Mouse (Mus musculus) erythroid progenitor cell, adult 5-6 weeks (primary cell): ENCODE measurements around the gene Zfp599. TPM values are rescaled to one million over a fixed set of nuclear protein-coding genes. Genes with fewer than 3 reads are reported as not detected.

Source experiments
- ATAC-seq: replicated peaks from 2 replicates; pipeline ENCODE4 v1.8.0; 2016; ENCODE audit warnings: moderate number of reproducible peaks, mild to moderate bottlenecking, moderate TSS enrichment, inconsistent platforms; ENCODE audit not compliant: poor library complexity, low FRiP score, severe bottlenecking
- total RNA-seq, 2 experiments: library from RNA; stranded (forward) in 1 of 2; stranded (reverse) in 1 of 2; fragments of 150-400 nt in 1 of 2; fragments of 186-747, 209-891 nt in 1 of 2; gene quantifications; 2 replicates each; pipeline versions ENCODE4 v1.2.3 to v1.2.4; 2015 to 2017; ENCODE audit warnings: low replicate concordance in 2 of 2

Zfp599 gene
- total RNA-seq, 2 experiments from 2014 or later = 1.1 TPM; not detected in 1

DNA sequence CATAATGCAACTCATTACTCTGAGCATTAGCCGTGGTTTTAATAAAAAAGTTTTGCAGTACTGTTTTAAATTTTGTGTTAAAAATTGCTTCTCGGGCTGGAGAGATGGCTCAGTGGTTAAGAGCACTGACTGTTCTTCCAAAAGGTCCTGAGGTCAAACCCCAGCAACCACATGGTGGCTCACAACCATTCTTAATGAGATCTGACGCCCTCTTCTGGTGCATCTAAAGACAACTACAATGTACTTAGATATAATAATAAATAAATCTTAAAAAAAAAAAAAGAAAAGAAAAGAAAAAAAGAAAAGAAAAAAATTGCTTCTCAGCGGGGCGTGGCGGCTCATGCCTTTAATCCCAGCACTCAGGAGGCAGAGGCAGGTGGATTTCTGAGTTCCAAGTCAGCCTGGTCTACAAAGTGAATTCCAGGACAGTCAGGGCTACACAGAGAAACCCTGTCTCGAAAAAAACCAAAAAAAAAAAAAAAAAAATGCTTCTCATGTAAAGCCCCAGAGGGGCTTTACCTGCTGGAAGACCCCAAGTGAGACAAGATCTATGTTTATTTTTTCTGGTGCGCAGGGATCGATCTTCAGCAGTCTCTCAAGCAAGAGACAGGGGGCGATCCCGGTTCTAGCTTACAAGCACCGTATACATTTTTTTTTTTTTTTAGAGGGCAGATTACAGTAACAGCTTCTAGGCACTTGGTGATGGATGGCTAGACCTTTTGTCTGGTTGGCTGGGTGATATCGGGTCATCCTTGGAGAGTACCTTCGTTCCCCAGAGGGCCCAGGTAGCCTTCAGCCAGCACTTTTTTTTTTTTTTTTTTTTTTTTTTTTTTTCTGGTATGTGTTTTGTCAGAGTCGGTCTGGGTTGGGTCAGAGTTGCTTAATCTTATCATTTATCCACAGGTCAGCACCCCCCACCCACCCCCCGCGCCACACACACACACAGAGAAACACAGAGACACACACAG is 34.9 kb downstream of the Zfp599 start:
- peak; percentile 43 for ATAC-seq

- ATAC-seq = no peak
Observed at GRCm38 (mm10) chr9:22224066-22224465, 35.6 kb downstream of the Zfp599 start.

GRCm38 (mm10) chr9:22217858-22218493 is 41.7 kb downstream of the Zfp599 start:
- no peak for ATAC-seq

- no peak for ATAC-seq
Observed at GRCm38 (mm10) chr9:22216705-22217104, 43.0 kb downstream of the Zfp599 start.

DNA sequence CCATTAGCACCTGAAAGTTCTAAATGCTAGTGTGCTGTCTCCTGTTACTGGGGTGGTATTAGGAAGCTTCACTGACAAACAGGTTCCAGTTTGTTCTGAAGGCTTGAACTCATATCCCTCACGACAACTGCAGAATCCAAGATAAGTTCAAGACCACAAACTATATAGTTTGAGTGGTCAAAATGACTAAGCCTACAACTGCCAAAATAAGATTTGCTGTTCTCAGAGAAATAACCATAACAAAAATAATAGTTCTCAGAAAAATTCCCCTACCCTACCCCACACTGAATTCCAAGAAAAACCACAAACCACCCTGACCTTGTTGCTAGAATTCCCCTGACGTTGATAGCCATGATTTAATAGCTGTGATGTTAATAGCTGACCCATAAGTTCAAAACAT is 45.1 kb downstream of the Zfp599 start:
- ATAC-seq = no peak

- no peak for ATAC-seq
Observed at GRCm38 (mm10) chr9:22213785-22214194, 45.9 kb downstream of the Zfp599 start.

Other genes starting within 250 kb of the Zfp599 start
- not detected in 2 replicates for gene Elavl3, start 207.9 kb downstream of the Zfp599 start, total RNA-seq (2015; ENCODE audit: low replicate concordance)
- gene Elavl3, start 207.9 kb downstream of the Zfp599 start, total RNA-seq (2017; ENCODE audit: low replicate concordance) = not detected in 2 replicates
- not detected in 2 replicates for gene Gm49318, start 188.6 kb downstream of the Zfp599 start, total RNA-seq (2015; ENCODE audit: low replicate concordance)
- gene Gm49318, start 188.6 kb downstream of the Zfp599 start, total RNA-seq (2017; ENCODE audit: low replicate concordance) = not detected in 2 replicates
- 2.1 and 6.1 TPM in 2 replicates for gene Zfp653, start 188.5 kb downstream of the Zfp599 start, total RNA-seq (2015; ENCODE audit: low replicate concordance)
- 6.0 and 11.2 TPM in 2 replicates for gene Zfp653, start 188.5 kb downstream of the Zfp599 start, total RNA-seq (2017; ENCODE audit: low replicate concordance)
- gene Ecsit, start 174.5 kb downstream of the Zfp599 start, total RNA-seq (2015; ENCODE audit: low replicate concordance) = 3.4 TPM in 1 of 2 replicates, not detected in the other
- 2.0 and 4.9 TPM in 2 replicates for gene Ecsit, start 174.5 kb downstream of the Zfp599 start, total RNA-seq (2017; ENCODE audit: low replicate concordance)
- not detected in 2 replicates for gene Cnn1, start 160.7 kb downstream of the Zfp599 start, total RNA-seq (2015; ENCODE audit: low replicate concordance)
- not detected in 2 replicates for gene Cnn1, start 160.7 kb downstream of the Zfp599 start, total RNA-seq (2017; ENCODE audit: low replicate concordance)
- gene Elof1, start 142.7 kb downstream of the Zfp599 start, total RNA-seq (2015; ENCODE audit: low replicate concordance) = 70.8 and 101 TPM in 2 replicates
- 21.3 and 26.2 TPM in 2 replicates for gene Elof1, start 142.7 kb downstream of the Zfp599 start, total RNA-seq (2017; ENCODE audit: low replicate concordance)
- 98.5 and 142 TPM in 2 replicates for gene Acp5, start 124.2 kb downstream of the Zfp599 start, total RNA-seq (2015; ENCODE audit: low replicate concordance)
- gene Acp5, start 124.2 kb downstream of the Zfp599 start, total RNA-seq (2017; ENCODE audit: low replicate concordance) = 95.8 and 125 TPM in 2 replicates
- gene Pigyl, start 103.0 kb downstream of the Zfp599 start, total RNA-seq (2015; ENCODE audit: low replicate concordance) = 2.9 and 29.9 TPM in 2 replicates
- gene Pigyl, start 103.0 kb downstream of the Zfp599 start, total RNA-seq (2017; ENCODE audit: low replicate concordance) = 6.8 and 29.6 TPM in 2 replicates
- not detected in 2 replicates for gene Zfp872, start 71.8 kb downstream of the Zfp599 start, total RNA-seq (2015; ENCODE audit: low replicate concordance)
- gene Zfp872, start 71.8 kb downstream of the Zfp599 start, total RNA-seq (2017; ENCODE audit: low replicate concordance) = not detected in 2 replicates
- gene Zfp809, start 34.2 kb downstream of the Zfp599 start, total RNA-seq (2015; ENCODE audit: low replicate concordance) = 12.3 and 15.5 TPM in 2 replicates
- gene Zfp809, start 34.2 kb downstream of the Zfp599 start, total RNA-seq (2017; ENCODE audit: low replicate concordance) = 14.1 and 20.1 TPM in 2 replicates
- gene Zfp810, start 47.8 kb upstream of the Zfp599 start, total RNA-seq (2015; ENCODE audit: low replicate concordance) = 2.1 and 4.3 TPM in 2 replicates
- gene Zfp810, start 47.8 kb upstream of the Zfp599 start, total RNA-seq (2017; ENCODE audit: low replicate concordance) = 0.64 and 4.5 TPM in 2 replicates
- gene Anln, start 129.3 kb upstream of the Zfp599 start, total RNA-seq (2015; ENCODE audit: low replicate concordance) = 461 and 582 TPM in 2 replicates
- gene Anln, start 129.3 kb upstream of the Zfp599 start, total RNA-seq (2017; ENCODE audit: low replicate concordance) = 576 and 591 TPM in 2 replicates
- gene 9530077C05Rik, start 151.6 kb upstream of the Zfp599 start, total RNA-seq (2015; ENCODE audit: low replicate concordance) = 4.7 and 31.4 TPM in 2 replicates
- gene 9530077C05Rik, start 151.6 kb upstream of the Zfp599 start, total RNA-seq (2017; ENCODE audit: low replicate concordance) = 5.1 and 6.7 TPM in 2 replicates
- not detected in 2 replicates for gene Gm17545, start 194.4 kb upstream of the Zfp599 start, total RNA-seq (2015; ENCODE audit: low replicate concordance)
- gene Gm17545, start 194.4 kb upstream of the Zfp599 start, total RNA-seq (2017; ENCODE audit: low replicate concordance) = not detected in 2 replicates
- 41.8 and 71.3 TPM in 2 replicates for gene Rp9, start 209.8 kb upstream of the Zfp599 start, total RNA-seq (2015; ENCODE audit: low replicate concordance)
- gene Rp9, start 209.8 kb upstream of the Zfp599 start, total RNA-seq (2017; ENCODE audit: low replicate concordance) = 16.9 and 65.2 TPM in 2 replicates
- gene Bbs9, start 215.8 kb upstream of the Zfp599 start, total RNA-seq (2015; ENCODE audit: low replicate concordance) = 6.7 and 14.4 TPM in 2 replicates
- 7.2 and 9.8 TPM in 2 replicates for gene Bbs9, start 215.8 kb upstream of the Zfp599 start, total RNA-seq (2017; ENCODE audit: low replicate concordance)